Mouse (Mus musculus): ENCODE data around the gene Pitx3. TPM values are rescaled to one million over a fixed set of nuclear protein-coding genes. Genes with fewer than 3 reads are reported as not detected.
A peak's percentile ranks its signal among the peaks of the same experiment; 100 is the strongest.
"Not testable (repeated sequence)": the region's sequence is repeated elsewhere in the genome, so short reads cannot be mapped to it uniquely, and the experiment has no call there.

The Pitx3 gene
- polyA plus RNA-seq, 1 experiment from 2014 or later = not detected

DNA sequence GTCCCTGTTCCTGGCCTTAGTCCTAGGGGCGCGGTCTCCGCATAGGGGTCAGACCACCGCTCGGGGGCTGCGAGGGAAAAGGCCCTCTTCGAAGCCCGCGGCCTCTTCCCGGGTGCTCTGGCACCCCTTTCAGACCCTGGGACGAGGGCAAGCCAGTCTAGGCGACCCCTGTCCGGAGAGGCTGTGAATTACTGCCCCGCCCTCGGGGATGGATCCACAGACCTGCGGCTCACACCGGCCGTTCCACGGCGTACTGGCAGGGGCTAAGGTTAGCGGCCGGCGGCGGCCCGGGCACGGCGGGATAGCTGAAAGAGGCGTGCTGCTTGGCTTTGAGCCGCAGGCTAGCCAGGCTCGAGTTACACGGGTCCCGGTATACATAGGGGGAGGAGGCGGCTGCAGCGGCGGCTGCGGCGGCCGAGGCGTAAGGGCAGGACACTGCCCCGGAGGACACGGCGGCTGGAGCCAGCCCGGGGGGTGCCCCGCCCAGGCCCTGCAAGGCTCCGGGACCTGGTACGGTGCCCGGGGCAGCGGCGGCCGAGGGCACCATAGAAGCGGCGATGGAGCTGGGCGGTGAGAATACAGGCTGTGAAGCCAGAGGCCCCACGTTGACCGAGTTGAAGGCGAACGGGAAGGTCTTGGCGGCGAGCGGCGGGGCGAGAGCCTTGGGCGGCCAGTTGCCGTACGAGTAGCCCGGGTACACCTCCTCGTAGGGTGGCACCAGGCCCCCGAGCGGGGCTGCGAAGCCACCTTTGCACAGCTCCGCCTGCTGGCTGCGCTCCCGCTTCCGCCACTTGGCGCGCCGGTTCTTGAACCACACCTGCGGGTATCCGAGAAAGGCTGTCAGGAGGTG is 12.1 kb downstream of the Pitx3 start:
- Histone ChIP-seq H3K4me2 (ENCODE audit: low read length) (peak overlapping the region; percentile 99), H3K27me3 (replicated peaks; ENCODE audit: control insufficient read depth, insufficient read depth, low read length) (peaks cover 60% of the 10 kb centered on the region), H3K36me3 (ENCODE audit: control insufficient read depth, insufficient read depth) (no peaks in the 10 kb centered on the region), H3K27ac (ENCODE audit: low read length) (no peak overlapping the region), H3K4me3 (replicated peaks; ENCODE audit: low read length) (peak overlapping the region; percentile 56), H3K4me1 (replicated peaks; ENCODE audit: control insufficient read depth, insufficient read depth, low read length) (peaks cover 27% of the 10 kb centered on the region), H3K9me3 (ENCODE audit: control insufficient read depth, low read length) (no peaks in the 10 kb centered on the region), H3K9ac (replicated peaks; ENCODE audit: low read depth, low read length) (peak overlapping the region; percentile 58)
- WGBS = under 1% methylated on average over 77 of the region's 79 CpGs
- ATAC-seq = peak; percentile 59

GRCm38 (mm10) chr19:46135297-46135696 is 12.8 kb downstream of the Pitx3 start:
- Histone ChIP-seq H3K4me3 (replicated peaks; ENCODE audit: low read length) (peak overlapping the region; percentile 56), H3K27ac (ENCODE audit: low read length) (no peak overlapping the region), H3K36me3 (ENCODE audit: control insufficient read depth, insufficient read depth) (no peaks in the 10 kb centered on the region), H3K4me1 (replicated peaks; ENCODE audit: control insufficient read depth, insufficient read depth, low read length) (peaks cover 27% of the 10 kb centered on the region), H3K27me3 (replicated peaks; ENCODE audit: control insufficient read depth, insufficient read depth, low read length) (peaks cover 66% of the 10 kb centered on the region), H3K4me2 (ENCODE audit: low read length) (peak overlapping the region; percentile 99), H3K9me3 (ENCODE audit: control insufficient read depth, low read length) (no peaks in the 10 kb centered on the region), H3K9ac (replicated peaks; ENCODE audit: low read depth, low read length) (peak overlapping the region; percentile 58)
- ATAC-seq = peak; percentile 86
- WGBS = under 1% methylated on average over 12 of the region's 12 CpGs

DNA sequence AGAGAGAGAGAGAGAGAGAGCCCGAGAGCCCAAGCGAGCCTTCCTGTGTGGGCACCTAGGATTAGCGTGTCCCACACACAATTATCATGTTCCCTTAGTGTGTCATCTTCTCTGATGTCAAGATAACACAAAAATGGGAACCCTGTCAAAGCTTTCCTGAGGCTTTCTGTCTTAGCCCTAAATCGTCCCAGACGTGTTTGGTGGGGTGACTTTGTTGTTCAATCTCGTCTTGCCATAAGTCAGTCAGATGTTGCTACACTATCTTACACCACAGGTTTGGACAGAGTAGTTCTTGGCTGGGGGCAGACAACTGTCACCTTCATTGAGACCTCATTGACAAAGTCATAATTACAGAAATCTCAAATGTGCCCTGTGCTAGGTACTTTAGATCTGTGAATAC is 15.5 kb downstream of the Pitx3 start:
- Histone ChIP-seq H3K9ac (replicated peaks; ENCODE audit: low read depth, low read length) (no peak overlapping the region), H3K27ac (ENCODE audit: low read length) (no peak overlapping the region), H3K4me3 (replicated peaks; ENCODE audit: low read length) (no peak overlapping the region), H3K27me3 (replicated peaks; ENCODE audit: control insufficient read depth, insufficient read depth, low read length) (peaks cover 52% of the 10 kb centered on the region), H3K4me1 (replicated peaks; ENCODE audit: control insufficient read depth, insufficient read depth, low read length) (peaks cover 27% of the 10 kb centered on the region), H3K4me2 (ENCODE audit: low read length) (no peak overlapping the region), H3K9me3 (ENCODE audit: control insufficient read depth, low read length) (no peaks in the 10 kb centered on the region), H3K36me3 (ENCODE audit: control insufficient read depth, insufficient read depth) (no peaks in the 10 kb centered on the region)
- no peak for ATAC-seq
- WGBS = 29% methylated on average over 6 of the region's 6 CpGs

DNA sequence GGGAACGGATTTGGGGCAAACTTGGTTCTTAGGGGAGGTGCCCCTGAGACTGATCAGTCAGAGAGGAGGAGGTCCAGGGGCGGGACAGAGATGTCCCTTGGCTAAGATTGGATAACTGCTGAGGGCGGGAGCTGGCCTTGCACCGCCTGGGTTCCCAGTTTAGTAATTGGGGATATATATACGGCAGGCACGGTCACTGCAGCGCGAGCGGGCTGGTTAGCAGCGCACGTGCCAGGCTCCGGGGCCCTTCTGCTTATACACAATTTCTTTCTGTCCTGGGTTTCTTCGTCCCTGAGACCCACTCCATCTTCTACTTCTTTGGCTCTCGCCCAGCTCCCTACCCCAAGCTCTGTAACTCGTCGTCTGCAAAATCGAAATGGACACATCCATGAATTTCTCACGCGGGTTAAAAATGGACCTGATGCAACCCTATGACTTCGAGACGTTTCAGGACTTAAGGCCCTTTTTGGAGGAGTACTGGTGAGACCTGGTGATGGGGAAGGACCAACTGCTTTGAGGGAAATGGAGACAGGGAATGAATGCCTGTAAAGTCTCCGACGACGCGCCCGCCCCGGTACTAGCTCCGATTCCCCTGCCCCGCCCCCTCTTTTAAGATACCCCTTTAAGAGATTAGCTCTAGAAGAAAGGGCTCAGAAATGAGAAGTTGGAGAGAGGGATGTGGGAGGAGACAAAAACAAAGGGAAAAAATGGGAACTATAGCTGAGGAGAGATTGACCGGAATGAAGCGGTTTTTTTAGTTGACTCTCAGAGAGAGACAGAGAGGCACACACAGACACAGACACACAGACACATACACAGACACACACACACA is 16.2 kb downstream of the Pitx3 start, which contains the start of gene Elovl3:
Elovl3 (plus strand) TSS at position 204 of the 832 bp plus-strand sequence.
- H3K27me3 ChIP-seq (replicated peaks; ENCODE audit: control insufficient read depth, insufficient read depth, low read length) = peaks cover 45% of the 10 kb centered on the region

DNA sequence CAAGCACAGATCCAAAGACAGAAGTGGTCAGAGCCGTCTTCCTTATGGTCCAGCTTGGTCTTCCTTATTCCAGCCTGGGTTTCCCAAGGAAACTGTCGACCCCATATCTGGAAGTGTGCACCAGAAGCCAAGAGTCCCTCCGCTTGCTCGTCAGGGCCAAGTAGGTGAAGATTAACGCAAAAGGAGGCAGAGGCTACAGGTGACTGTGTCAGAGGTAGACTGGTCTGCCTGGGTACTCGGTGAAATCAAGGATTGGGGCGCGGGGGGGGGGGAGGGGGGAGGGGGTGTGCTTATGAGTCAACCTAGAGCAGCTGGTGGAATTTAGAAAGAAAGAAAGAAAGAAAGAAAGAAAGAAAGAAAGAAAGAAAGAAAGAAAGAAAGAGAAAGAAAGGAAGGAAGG is 16.8 kb downstream of the Pitx3 start:
- peaks cover 16% of the 10 kb centered on the region for H3K4me1 ChIP-seq (replicated peaks; ENCODE audit: control insufficient read depth, insufficient read depth, low read length)
- ATAC-seq = no peak
- H3K9ac ChIP-seq (replicated peaks; ENCODE audit: low read depth, low read length) = no peak overlapping the region
- H3K4me3 ChIP-seq (replicated peaks; ENCODE audit: low read length) = no peak overlapping the region
- no peak overlapping the region for H3K27ac ChIP-seq (ENCODE audit: low read length)
- H3K4me2 ChIP-seq (ENCODE audit: low read length) = peak overlapping the region; percentile 46
- H3K9me3 ChIP-seq (ENCODE audit: control insufficient read depth, low read length) = no peaks in the 10 kb centered on the region
- no peaks in the 10 kb centered on the region for H3K36me3 ChIP-seq (ENCODE audit: control insufficient read depth, insufficient read depth)
- peaks cover 39% of the 10 kb centered on the region for H3K27me3 ChIP-seq (replicated peaks; ENCODE audit: control insufficient read depth, insufficient read depth, low read length)
- WGBS = 14% methylated on average over 5 of the region's 8 CpGs

More for the DNA sequence above, 16.2 kb downstream of the Pitx3 start, which contains the start of gene Elovl3:
- Histone ChIP-seq H3K27ac (ENCODE audit: low read length) (no peak within 1 kb of the TSS), H3K4me3 (replicated peaks; ENCODE audit: low read length) (peak within 1 kb of the TSS; percentile 28), H3K36me3 (ENCODE audit: control insufficient read depth, insufficient read depth) (no peaks in the 10 kb centered on the region), H3K9ac (replicated peaks; ENCODE audit: low read depth, low read length) (no peak within 1 kb of the TSS), H3K4me2 (ENCODE audit: low read length) (peak within 1 kb of the TSS; percentile 46), H3K9me3 (ENCODE audit: control insufficient read depth, low read length) (no peaks in the 10 kb centered on the region), H3K4me1 (replicated peaks; ENCODE audit: control insufficient read depth, insufficient read depth, low read length) (peaks cover 22% of the 10 kb centered on the region)
- ATAC-seq = no peak
- under 1% methylated on average over 31 of the region's 31 CpGs for WGBS

GRCm38 (mm10) chr19:46129737-46130136 is 18.4 kb downstream of the Pitx3 start:
- not testable (repeated sequence) for ATAC-seq; H3K9me3 ChIP-seq (ENCODE audit: control insufficient read depth, low read length); H3K4me3 ChIP-seq (replicated peaks; ENCODE audit: low read length); H3K4me1 ChIP-seq (replicated peaks; ENCODE audit: control insufficient read depth, insufficient read depth, low read length); H3K4me2 ChIP-seq (ENCODE audit: low read length); H3K36me3 ChIP-seq (ENCODE audit: control insufficient read depth, insufficient read depth); H3K9ac ChIP-seq (replicated peaks; ENCODE audit: low read depth, low read length); H3K27ac ChIP-seq (ENCODE audit: low read length)
- 78% methylated on average over 5 of the region's 6 CpGs for WGBS
- peaks cover 34% of the 10 kb centered on the region for H3K27me3 ChIP-seq (replicated peaks; ENCODE audit: control insufficient read depth, insufficient read depth, low read length)

DNA sequence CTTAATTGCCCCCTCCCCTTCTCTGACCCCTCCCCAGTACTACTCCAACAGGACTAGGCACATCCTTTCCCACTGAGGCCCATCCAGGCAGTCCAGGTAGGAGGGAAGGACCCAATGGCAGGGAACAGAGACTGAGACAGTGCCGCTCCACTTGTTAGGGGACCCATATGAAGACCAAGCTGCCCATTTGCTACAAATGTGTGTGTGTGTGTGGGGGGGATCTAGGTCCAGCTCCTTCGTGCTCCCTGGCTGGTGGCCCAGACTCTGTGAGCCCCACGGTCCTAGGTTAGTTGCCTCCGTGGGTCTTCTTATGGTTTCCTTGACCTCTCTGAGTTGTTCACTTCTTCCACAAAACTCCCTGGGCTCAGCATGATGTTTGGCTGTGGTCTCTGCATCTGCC is 21.8 kb downstream of the Pitx3 start:
- Histone ChIP-seq H3K27me3 (replicated peaks; ENCODE audit: control insufficient read depth, insufficient read depth, low read length) (peaks cover 11% of the 10 kb centered on the region), H3K9me3 (ENCODE audit: control insufficient read depth, low read length) (no peaks in the 10 kb centered on the region), H3K36me3 (ENCODE audit: control insufficient read depth, insufficient read depth) (no peaks in the 10 kb centered on the region), H3K4me3 (replicated peaks; ENCODE audit: low read length) (no peak overlapping the region), H3K9ac (replicated peaks; ENCODE audit: low read depth, low read length) (no peak overlapping the region), H3K4me2 (ENCODE audit: low read length) (no peak overlapping the region), H3K4me1 (replicated peaks; ENCODE audit: control insufficient read depth, insufficient read depth, low read length) (no peaks in the 10 kb centered on the region; the same call in 1 of the 2 replicates), H3K27ac (ENCODE audit: low read length) (no peak overlapping the region)
- WGBS = 84% methylated on average over 4 of the region's 4 CpGs
- no peak for ATAC-seq

GRCm38 (mm10) chr19:46124651-46125050 is 23.5 kb downstream of the Pitx3 start:
- Histone ChIP-seq H3K4me3 (replicated peaks; ENCODE audit: low read length) (no peak overlapping the region), H3K4me1 (replicated peaks; ENCODE audit: control insufficient read depth, insufficient read depth, low read length) (no peaks in the 10 kb centered on the region), H3K27me3 (replicated peaks; ENCODE audit: control insufficient read depth, insufficient read depth, low read length) (no peaks in the 10 kb centered on the region), H3K36me3 (ENCODE audit: control insufficient read depth, insufficient read depth) (no peaks in the 10 kb centered on the region), H3K9me3 (ENCODE audit: control insufficient read depth, low read length) (no peaks in the 10 kb centered on the region), H3K9ac (replicated peaks; ENCODE audit: low read depth, low read length) (no peak overlapping the region), H3K4me2 (ENCODE audit: low read length) (no peak overlapping the region), H3K27ac (ENCODE audit: low read length) (no peak overlapping the region)
- ATAC-seq = no peak

GRCm38 (mm10) chr19:46123876-46124275 is 24.2 kb downstream of the Pitx3 start:
- H3K9ac ChIP-seq (replicated peaks; ENCODE audit: low read depth, low read length) = no peak overlapping the region
- H3K4me2 ChIP-seq (ENCODE audit: low read length) = no peak overlapping the region
- H3K4me1 ChIP-seq (replicated peaks; ENCODE audit: control insufficient read depth, insufficient read depth, low read length) = no peaks in the 10 kb centered on the region
- no peak for ATAC-seq
- H3K36me3 ChIP-seq (ENCODE audit: control insufficient read depth, insufficient read depth) = no peaks in the 10 kb centered on the region
- no peak overlapping the region for H3K4me3 ChIP-seq (replicated peaks; ENCODE audit: low read length)
- H3K27ac ChIP-seq (ENCODE audit: low read length) = no peak overlapping the region
- H3K9me3 ChIP-seq (ENCODE audit: control insufficient read depth, low read length) = no peaks in the 10 kb centered on the region
- H3K27me3 ChIP-seq (replicated peaks; ENCODE audit: control insufficient read depth, insufficient read depth, low read length) = no peaks in the 10 kb centered on the region
- 90% methylated on average over 3 of the region's 3 CpGs for WGBS

Measured in forebrain, embryonic 16.5 days (tissue).